Mouse (Mus musculus): Measurements from ENCODE around the gene Osbp2. TPM values are rescaled to one million over a fixed set of nuclear protein-coding genes. Genes with fewer than 3 reads are reported as not detected.

The Osbp2 gene
- polyA plus RNA-seq, 1 experiment from 2014 or later: 33.1 TPM

DNA sequence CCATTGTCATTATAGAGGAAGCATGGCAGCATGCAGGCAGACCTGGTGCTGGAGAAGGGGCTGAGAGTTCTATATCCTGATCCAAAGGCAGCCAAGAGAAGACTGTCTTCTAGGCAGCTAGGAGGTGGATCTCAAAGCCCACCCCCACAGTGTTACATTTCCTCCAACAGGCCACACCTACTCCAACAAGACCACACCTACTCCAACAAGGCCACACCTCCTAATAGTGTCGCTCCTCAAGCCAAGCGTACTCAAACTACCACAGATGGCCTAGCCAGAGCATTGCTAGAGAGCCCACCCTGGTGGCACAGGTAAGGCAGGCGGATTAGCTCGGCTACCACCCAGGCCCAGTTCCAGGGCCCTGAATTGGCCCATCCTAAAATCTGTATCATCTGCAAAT, 28.4 kb downstream of the Osbp2 start:
- WGBS: 77% methylated on average over 4 of the region's 4 CpGs
- H3K27me3 ChIP-seq: no peaks in the 10 kb centered on the region

GRCm38 (mm10) chr11:3834421-3835098, 29.1 kb downstream of the Osbp2 start:
- WGBS: 50% methylated on average over 13 of the region's 13 CpGs
- 0 out of 2 replicates have a peak, but pooled peaks have one; percentile 34 for ATAC-seq (ENCODE audit: low FRiP score, low read depth)
- no peaks in the 10 kb centered on the region for H3K27me3 ChIP-seq
- H3K4me2 ChIP-seq: peak overlapping the region; percentile 8; the same call in 1 of the 2 replicates
- H3K27ac ChIP-seq (replicated peaks): no peak overlapping the region
- H3K4me1 ChIP-seq (replicated peaks): 0 out of 2 replicates have a peak, but pooled peaks cover 4% of the 10 kb centered on the region
- H3K9me3 ChIP-seq: no peaks in the 10 kb centered on the region
- no peak overlapping the region for H3K4me3 ChIP-seq
- H3K36me3 ChIP-seq: no peaks in the 10 kb centered on the region
- H3K9ac ChIP-seq: no peak overlapping the region

More for the DNA sequence above, 28.4 kb downstream of the Osbp2 start:
- H3K9me3 ChIP-seq: no peaks in the 10 kb centered on the region
- 0 out of 2 replicates have a peak, but pooled peaks cover 4% of the 10 kb centered on the region for H3K4me1 ChIP-seq (replicated peaks)
- ATAC-seq (ENCODE audit: low FRiP score, low read depth): no peak
- H3K27ac ChIP-seq (replicated peaks): no peak overlapping the region
- no peak overlapping the region for H3K9ac ChIP-seq
- H3K4me3 ChIP-seq: no peak overlapping the region
- H3K36me3 ChIP-seq: no peaks in the 10 kb centered on the region
- no peak overlapping the region for H3K4me2 ChIP-seq

DNA sequence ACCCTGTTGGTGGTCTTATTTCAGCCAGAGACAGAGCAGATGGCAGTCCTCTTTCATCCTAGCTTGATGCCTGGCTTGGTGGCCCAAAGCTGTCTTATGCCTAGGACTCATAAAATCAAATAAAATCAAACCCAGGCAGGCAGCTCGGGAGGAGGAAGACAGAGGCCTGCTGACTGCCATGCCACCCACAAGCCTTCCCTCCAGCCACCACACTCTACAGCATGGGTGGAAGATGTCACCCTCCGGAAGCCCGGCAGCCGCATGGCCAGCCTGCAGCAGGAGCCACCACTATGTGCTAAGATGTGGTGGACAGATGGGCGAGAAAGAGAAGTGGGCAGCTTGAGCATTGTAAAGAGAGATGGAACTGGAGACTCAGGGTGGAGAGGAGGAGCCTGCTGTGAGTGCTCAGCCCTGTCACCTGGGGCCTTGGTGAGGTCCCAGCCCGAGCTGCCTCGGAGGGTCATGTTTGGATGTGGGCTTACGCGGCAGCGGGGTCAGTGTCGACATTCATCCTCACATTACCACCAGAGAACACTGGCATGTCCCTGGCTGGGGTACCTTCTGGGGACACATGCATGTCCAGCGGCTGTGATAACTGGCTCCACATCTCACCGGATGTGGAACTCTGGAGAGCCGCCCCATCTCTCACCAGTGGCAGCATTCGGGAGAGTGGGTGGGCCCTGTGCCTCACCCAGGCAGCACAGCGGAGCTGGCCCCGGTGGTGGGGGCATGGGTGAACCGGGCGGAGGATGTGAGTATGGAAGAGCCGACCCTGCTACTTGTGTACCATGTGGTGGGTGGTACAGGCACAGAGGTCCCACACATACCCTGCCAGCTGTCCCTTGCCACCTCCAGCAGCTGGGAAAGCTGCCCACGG, 29.9 kb downstream of the Osbp2 start:
- Histone ChIP-seq H3K4me2 (peak overlapping the region; percentile 8; the same call in 1 of the 2 replicates), H3K4me3 (no peak overlapping the region), H3K9ac (no peak overlapping the region), H3K27ac (replicated peaks) (0 out of 2 replicates have a peak overlapping the region, but pooled peaks have one; percentile 4), H3K27me3 (no peaks in the 10 kb centered on the region), H3K4me1 (replicated peaks) (0 out of 2 replicates have a peak, but pooled peaks cover 4% of the 10 kb centered on the region), H3K9me3 (no peaks in the 10 kb centered on the region), H3K36me3 (no peaks in the 10 kb centered on the region)
- WGBS: 42% methylated on average over 21 of the region's 21 CpGs
- no peak; the same call in 1 of the 2 replicates for ATAC-seq (ENCODE audit: low FRiP score, low read depth)

- 51% methylated on average over 6 of the region's 6 CpGs for WGBS
- Histone ChIP-seq H3K4me1 (replicated peaks) (0 out of 2 replicates have a peak, but pooled peaks cover 4% of the 10 kb centered on the region), H3K27me3 (no peaks in the 10 kb centered on the region), H3K27ac (replicated peaks) (no peak overlapping the region), H3K9me3 (no peaks in the 10 kb centered on the region), H3K36me3 (no peaks in the 10 kb centered on the region), H3K4me2 (no peak overlapping the region), H3K9ac (no peak overlapping the region), H3K4me3 (no peak overlapping the region)
- ATAC-seq (ENCODE audit: low FRiP score, low read depth): no peak
These were observed 31.4 kb downstream of the Osbp2 start for GRCm38 (mm10) chr11:3832193-3832901.

DNA sequence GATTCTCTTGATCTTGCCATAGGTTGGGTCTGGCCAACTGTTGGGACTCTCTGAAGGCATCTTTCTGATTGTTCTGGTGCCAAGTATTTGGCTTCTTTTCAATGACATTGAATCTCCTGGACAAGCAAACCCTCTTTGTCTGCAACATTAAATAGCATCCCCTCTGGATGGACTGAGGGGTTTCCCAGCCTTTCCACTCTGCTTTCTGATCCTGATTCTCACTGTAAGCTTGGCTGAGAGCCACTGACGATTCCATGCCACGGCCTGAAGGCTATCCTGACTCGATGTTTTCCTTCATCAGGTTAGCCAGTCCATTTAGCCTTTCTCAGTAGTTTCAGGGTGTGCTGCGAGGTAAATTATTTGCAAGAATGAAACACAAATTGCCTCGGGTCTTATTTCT, 34.0 kb downstream of the Osbp2 start:
- 0 out of 2 replicates have a peak, but pooled peaks cover 4% of the 10 kb centered on the region for H3K4me1 ChIP-seq (replicated peaks)
- 82% methylated on average over 5 of the region's 5 CpGs for WGBS

DNA sequence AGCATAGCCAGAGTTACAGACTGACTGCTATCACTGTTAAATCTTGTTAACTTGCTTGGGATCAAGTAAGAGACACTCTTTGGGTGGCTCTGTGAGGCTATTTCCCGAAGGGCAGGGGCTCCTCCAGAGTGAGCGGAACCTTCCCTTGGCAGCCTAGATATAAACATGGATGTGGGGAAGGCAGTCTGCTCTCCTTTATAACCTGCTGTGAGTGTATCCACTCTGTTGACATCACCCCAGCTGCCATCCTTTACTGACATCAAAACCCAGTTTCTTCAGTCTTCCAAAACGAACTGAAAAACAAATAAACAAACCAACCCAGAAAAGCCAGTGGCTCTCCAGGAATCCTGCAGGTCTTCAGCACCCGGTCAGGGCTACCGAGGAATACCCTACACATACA, 39.6 kb downstream of the Osbp2 start:
- H3K27me3 ChIP-seq: no peaks in the 10 kb centered on the region
- no peaks in the 10 kb centered on the region for H3K9me3 ChIP-seq
- no peak overlapping the region for H3K4me3 ChIP-seq
- no peak overlapping the region for H3K27ac ChIP-seq (replicated peaks)
- H3K4me2 ChIP-seq: no peak overlapping the region
- H3K9ac ChIP-seq: no peak overlapping the region
- H3K36me3 ChIP-seq: no peaks in the 10 kb centered on the region
- ATAC-seq (ENCODE audit: low FRiP score, low read depth): no peak
- no peaks in the 10 kb centered on the region for H3K4me1 ChIP-seq (replicated peaks)
- 80% methylated on average over 5 of the region's 5 CpGs for WGBS

More for the DNA sequence above, 34.0 kb downstream of the Osbp2 start:
- Histone ChIP-seq H3K36me3 (no peaks in the 10 kb centered on the region), H3K9ac (no peak overlapping the region), H3K27ac (replicated peaks) (no peak overlapping the region), H3K9me3 (no peaks in the 10 kb centered on the region), H3K27me3 (no peaks in the 10 kb centered on the region), H3K4me3 (no peak overlapping the region), H3K4me2 (no peak overlapping the region)
- ATAC-seq (ENCODE audit: low FRiP score, low read depth): no peak

DNA sequence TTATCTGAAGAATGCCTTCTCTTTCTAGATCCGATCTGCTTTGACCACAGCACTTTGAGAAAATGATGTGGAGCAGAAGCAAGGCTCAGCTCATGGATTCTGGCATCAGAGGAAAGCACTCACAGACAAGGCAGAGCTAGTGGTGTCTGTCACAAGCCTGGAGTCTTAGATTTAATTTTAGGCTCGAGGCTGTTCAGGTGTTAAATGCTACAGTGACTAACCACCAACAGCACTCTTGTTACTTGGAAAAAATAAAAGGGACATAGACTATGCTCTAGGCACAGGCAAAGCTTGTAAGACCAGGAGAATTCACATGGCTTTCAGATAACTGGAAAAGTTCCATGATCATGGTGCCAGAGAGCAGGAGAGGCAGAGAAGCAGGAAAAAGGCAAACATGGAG, 40.3 kb downstream of the Osbp2 start:
- Histone ChIP-seq H3K9ac (no peak overlapping the region), H3K4me1 (replicated peaks) (no peaks in the 10 kb centered on the region), H3K36me3 (no peaks in the 10 kb centered on the region), H3K4me3 (no peak overlapping the region), H3K4me2 (no peak overlapping the region), H3K27me3 (no peaks in the 10 kb centered on the region), H3K9me3 (no peaks in the 10 kb centered on the region), H3K27ac (replicated peaks) (no peak overlapping the region)
- 70% methylated on average over 2 of the region's 2 CpGs for WGBS
- ATAC-seq (ENCODE audit: low FRiP score, low read depth): no peak

GRCm38 (mm10) chr11:3817986-3818758, 45.5 kb downstream of the Osbp2 start:
- no peak overlapping the region for H3K27ac ChIP-seq (replicated peaks)
- H3K9me3 ChIP-seq: no peaks in the 10 kb centered on the region
- H3K4me1 ChIP-seq (replicated peaks): no peaks in the 10 kb centered on the region
- H3K4me2 ChIP-seq: no peak overlapping the region
- WGBS: 34% methylated on average over 4 of the region's 4 CpGs
- no peak overlapping the region for H3K4me3 ChIP-seq
- no peaks in the 10 kb centered on the region for H3K36me3 ChIP-seq
- no peak for ATAC-seq (ENCODE audit: low FRiP score, low read depth)
- H3K27me3 ChIP-seq: no peaks in the 10 kb centered on the region
- no peak overlapping the region for H3K9ac ChIP-seq

DNA sequence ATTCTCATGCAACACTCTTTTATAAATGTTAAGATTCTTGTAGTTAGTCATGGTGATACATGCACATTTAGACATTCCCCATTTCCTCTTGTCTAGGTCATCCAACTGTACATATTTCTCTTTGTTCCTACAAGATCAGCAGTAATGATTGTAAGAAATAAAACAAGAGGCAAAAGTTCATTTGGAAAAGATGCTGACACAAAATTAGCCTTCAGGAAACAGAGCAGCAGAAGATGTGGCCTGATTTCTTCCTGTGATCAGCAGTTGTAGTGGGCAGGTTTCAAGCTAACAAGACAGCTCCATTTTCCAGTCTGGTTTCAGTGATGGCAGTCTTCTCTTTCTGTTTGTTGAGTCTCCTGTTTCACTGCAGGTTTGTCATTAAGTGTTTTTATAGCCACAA, 47.8 kb downstream of the Osbp2 start:
- no peak for ATAC-seq (ENCODE audit: low FRiP score, low read depth)
- no peak overlapping the region for H3K9ac ChIP-seq

DNA sequence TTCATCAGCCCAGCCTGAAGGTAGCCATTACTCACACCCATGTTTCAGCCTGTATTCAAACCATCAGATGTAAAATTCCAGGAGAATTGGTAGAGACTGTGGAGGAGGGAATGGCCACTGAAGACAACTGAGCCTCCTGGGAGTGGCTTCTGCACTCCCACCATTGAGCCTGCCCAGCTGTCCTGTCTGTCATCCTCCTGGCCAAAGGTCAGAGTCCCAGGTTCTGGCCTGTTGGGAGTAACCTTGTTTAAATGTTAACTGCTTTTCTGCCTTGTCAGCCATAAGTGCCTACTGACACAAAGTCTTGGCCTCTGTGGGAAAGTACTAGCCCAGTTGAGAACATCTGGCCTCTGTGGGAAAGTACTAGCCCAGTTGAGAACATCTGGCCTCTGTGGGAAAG, 50.4 kb downstream of the Osbp2 start:
- Histone ChIP-seq H3K4me1 (replicated peaks) (no peaks in the 10 kb centered on the region), H3K4me2 (no peak overlapping the region), H3K27me3 (no peaks in the 10 kb centered on the region), H3K4me3 (no peak overlapping the region), H3K9me3 (no peaks in the 10 kb centered on the region), H3K27ac (replicated peaks) (no peak overlapping the region), H3K36me3 (no peaks in the 10 kb centered on the region), H3K9ac (no peak overlapping the region)
- no peak for ATAC-seq (ENCODE audit: low FRiP score, low read depth)

More for the DNA sequence above, 47.8 kb downstream of the Osbp2 start:
- no peaks in the 10 kb centered on the region for H3K27me3 ChIP-seq
- no peaks in the 10 kb centered on the region for H3K4me1 ChIP-seq (replicated peaks)
- no peak overlapping the region for H3K4me3 ChIP-seq
- H3K27ac ChIP-seq (replicated peaks): no peak overlapping the region
- H3K4me2 ChIP-seq: no peak overlapping the region
- no peaks in the 10 kb centered on the region for H3K36me3 ChIP-seq
- no peaks in the 10 kb centered on the region for H3K9me3 ChIP-seq

- Histone ChIP-seq H3K4me3 (no peak overlapping the region), H3K27me3 (no peaks in the 10 kb centered on the region), H3K9me3 (no peaks in the 10 kb centered on the region), H3K4me2 (no peak overlapping the region), H3K27ac (replicated peaks) (no peak overlapping the region), H3K36me3 (no peaks in the 10 kb centered on the region), H3K9ac (no peak overlapping the region), H3K4me1 (replicated peaks) (no peaks in the 10 kb centered on the region)
- WGBS: 39% methylated on average over 3 of the region's 3 CpGs
- ATAC-seq (ENCODE audit: low FRiP score, low read depth): no peak
These were observed 55.5 kb downstream of the Osbp2 start for GRCm38 (mm10) chr11:3808162-3808561.
